Mouse (Mus musculus) MN1 (cell line): ENCODE results near the gene Vmn1r64.
"Not testable (repeated sequence)": the region's sequence is repeated elsewhere in the genome, so short reads cannot be mapped to it uniquely, and the experiment has no call there.

ENCODE experiments used
- DNase-seq: peaks from one replicate; pipeline ENCODE4 v3.0.0-alpha.2; 2016; ENCODE audit warnings: low spot score

Gene Vmn1r64

GRCm38 (mm10) chr7:5884442-5884841, at the start of gene Vmn1r64:
Vmn1r64 (minus strand) TSS chr7:5884542.
- DNase-seq: no peak

GRCm38 (mm10) chr7:5899238-5899637, 14.9 kb upstream of the Vmn1r64 start:
- DNase-seq: no peak

DNA sequence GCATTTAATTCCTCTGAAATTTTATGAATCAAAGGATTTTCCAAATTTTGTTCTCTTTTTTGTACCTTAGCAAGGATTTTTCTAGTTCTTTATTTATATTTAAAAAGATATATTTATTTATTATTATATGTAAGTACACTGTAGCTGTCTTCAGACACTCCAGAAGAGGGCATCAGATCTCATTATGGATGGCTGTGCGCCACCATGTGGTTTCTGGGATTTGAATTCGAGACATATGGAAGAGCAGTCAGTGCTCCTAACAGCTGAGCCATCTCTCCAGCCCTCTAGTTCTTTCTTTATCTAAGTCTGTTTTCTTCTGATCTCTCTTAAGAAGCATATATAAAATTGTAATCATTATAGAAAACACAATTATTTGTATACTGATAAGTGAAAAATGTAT, 12.9 kb upstream of the Vmn1r64 start:
- DNase-seq: not testable (repeated sequence)
